Mouse (Mus musculus) spleen, postnatal 4 days (tissue): Measurements from ENCODE around the gene Slc35g1.

Experiments used
- DNase-seq, 2 experiments: peaks; one replicate each; pipeline ENCODE4 v3.0.0; 2022; ENCODE audit warnings: low spot score in 2 of 2

Gene Slc35g1

GRCm38 (mm10) chr19:38396633-38396970 is 822 bp downstream of the Slc35g1 start:
- no peak for DNase-seq

GRCm38 (mm10) chr19:38397004-38397403 is 1.2 kb downstream of the Slc35g1 start:
- no peak for DNase-seq

- DNase-seq: no peak
These were observed 3.2 kb downstream of the Slc35g1 start for GRCm38 (mm10) chr19:38398966-38399365.

GRCm38 (mm10) chr19:38400851-38401250 is 5.1 kb downstream of the Slc35g1 start:
- DNase-seq: no peak

- DNase-seq: no peak
These were observed 5.6 kb downstream of the Slc35g1 start for GRCm38 (mm10) chr19:38401416-38401815.

- no peak for DNase-seq
These were observed 14.7 kb downstream of the Slc35g1 start for GRCm38 (mm10) chr19:38410357-38411056.

GRCm38 (mm10) chr19:38413861-38414260 is 18.1 kb downstream of the Slc35g1 start:
- DNase-seq: no peak

- no peak for DNase-seq
These were observed 23.1 kb downstream of the Slc35g1 start for GRCm38 (mm10) chr19:38418819-38419423.

GRCm38 (mm10) chr19:38420751-38421295 is 25.0 kb downstream of the Slc35g1 start:
- DNase-seq: no peak

- no peak for DNase-seq
These were observed 25.7 kb downstream of the Slc35g1 start for GRCm38 (mm10) chr19:38421436-38421835.

- no peak for DNase-seq
These were observed 27.1 kb downstream of the Slc35g1 start for GRCm38 (mm10) chr19:38422926-38423325.

GRCm38 (mm10) chr19:38423884-38424283 is 28.1 kb downstream of the Slc35g1 start:
- DNase-seq: no peak

GRCm38 (mm10) chr19:38424581-38424980 is 28.8 kb downstream of the Slc35g1 start:
- DNase-seq: no peak

- DNase-seq: no peak
These were observed 33.5 kb downstream of the Slc35g1 start for GRCm38 (mm10) chr19:38429269-38429668.

- DNase-seq: no peak
These were observed 34.7 kb downstream of the Slc35g1 start for GRCm38 (mm10) chr19:38430475-38430874.

GRCm38 (mm10) chr19:38431326-38431725 is 35.5 kb downstream of the Slc35g1 start:
- no peak for DNase-seq

GRCm38 (mm10) chr19:38432021-38432420 is 36.2 kb downstream of the Slc35g1 start:
- DNase-seq: no peak

- DNase-seq: no peak
These were observed 37.6 kb downstream of the Slc35g1 start for GRCm38 (mm10) chr19:38433381-38433780.

GRCm38 (mm10) chr19:38435221-38435620 is 39.4 kb downstream of the Slc35g1 start:
- no peak for DNase-seq

- no peak for DNase-seq
These were observed 46.1 kb downstream of the Slc35g1 start for GRCm38 (mm10) chr19:38441860-38442259.

GRCm38 (mm10) chr19:38445758-38446157 is 50.0 kb downstream of the Slc35g1 start:
- no peak for DNase-seq
